Mouse (Mus musculus) 416B (cell line): Measurements from ENCODE around the gene Tcf7.
"Not testable (repeated sequence)": the region's sequence is repeated elsewhere in the genome, so short reads cannot be mapped to it uniquely, and the experiment has no call there.

Experiments used
- DNase-seq: peaks from one replicate; pipeline ENCODE4 v3.0.0; 2011; ENCODE audit warnings: low read depth

The Tcf7 gene

DNA sequence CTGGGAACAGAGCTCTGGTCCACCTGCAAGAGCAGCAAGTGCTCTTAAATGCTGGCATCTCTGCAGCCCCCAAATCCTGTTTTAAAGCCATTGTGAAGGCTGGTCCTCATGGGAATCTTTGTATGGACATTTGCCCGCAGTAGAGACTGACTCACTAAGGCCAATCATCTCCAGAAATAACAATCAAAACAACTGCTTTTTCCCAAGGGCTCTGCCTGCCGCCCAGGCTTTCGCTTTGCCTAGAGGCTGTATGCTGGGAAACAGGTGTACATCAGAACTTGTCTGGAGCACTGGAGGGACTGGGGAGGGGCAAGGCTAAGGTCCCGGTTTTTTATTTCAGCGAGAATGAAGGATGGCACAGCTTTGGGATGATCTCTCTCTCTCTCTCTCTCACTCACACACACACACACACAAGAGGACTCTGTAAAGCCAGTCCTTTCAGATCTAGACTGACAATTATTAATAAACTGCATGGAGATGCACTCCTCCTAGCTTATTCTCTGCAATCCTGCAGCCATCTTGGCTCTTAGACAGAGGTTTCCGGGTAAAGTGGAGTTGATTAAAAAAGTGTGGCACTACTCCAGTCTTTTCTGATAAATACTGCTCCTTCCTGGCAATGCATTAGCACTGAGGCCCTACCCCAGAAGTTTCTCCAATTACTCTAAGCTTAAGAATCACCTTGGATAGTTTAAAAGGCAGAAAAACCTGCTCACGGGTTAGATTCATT is 53.9 kb downstream of the Tcf7 start:
- no peak for DNase-seq

DNA sequence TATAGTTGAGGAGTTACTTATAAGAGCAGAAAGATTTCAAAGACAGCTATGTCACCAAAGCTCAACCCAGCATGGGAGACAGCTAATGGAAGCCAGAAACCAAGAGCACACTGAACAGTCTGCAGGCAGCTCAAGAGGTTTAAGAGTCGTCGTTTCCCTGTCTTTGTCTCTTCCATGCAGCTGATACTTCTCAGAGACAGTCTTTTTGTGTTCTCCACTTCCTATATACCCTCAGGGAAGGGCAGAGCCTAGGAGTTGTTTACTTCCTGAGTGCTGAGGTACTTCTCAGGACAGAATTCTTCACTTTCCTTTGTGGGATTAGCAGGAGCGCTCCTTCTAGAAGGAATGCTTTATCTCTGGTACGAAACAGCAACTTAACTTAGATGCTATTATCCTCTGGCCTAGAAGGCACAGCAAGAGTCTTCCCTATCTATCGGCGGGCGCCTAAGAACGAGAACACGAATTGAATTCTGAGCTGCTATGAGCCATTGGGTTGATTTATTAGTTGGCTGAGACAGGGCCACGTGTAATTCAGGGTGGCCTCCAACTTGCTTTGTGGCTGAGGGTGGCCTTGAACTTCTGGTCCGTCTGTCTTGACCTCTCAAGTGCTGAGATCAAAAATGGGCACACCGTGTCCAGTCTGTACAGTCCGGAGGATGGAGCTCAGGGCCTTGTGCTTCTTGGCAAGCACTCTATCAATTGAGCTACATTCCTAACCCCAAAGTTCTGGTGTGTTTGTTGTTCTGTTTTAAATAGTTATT is 55.2 kb downstream of the Tcf7 start:
- no peak for DNase-seq

DNA sequence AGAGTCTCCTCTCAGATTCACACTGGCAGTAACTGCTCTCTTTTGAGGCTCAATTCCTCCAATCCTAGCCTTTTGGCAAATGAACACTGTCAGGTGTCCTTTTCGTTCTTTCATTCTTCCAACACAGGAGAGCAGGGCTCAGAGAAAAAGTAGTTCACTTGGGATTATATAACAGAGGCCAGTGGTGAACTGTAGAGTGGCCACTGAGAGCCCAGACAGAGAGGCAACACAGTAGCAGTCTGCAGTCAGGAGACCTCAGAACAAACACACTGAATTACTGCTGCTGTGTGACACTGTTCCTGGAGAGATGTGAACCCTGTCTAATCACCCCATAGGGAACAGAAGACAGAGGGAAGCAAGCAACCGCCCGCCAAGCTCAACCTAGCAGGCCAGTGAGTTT is 55.8 kb downstream of the Tcf7 start:
- DNase-seq: no peak

DNA sequence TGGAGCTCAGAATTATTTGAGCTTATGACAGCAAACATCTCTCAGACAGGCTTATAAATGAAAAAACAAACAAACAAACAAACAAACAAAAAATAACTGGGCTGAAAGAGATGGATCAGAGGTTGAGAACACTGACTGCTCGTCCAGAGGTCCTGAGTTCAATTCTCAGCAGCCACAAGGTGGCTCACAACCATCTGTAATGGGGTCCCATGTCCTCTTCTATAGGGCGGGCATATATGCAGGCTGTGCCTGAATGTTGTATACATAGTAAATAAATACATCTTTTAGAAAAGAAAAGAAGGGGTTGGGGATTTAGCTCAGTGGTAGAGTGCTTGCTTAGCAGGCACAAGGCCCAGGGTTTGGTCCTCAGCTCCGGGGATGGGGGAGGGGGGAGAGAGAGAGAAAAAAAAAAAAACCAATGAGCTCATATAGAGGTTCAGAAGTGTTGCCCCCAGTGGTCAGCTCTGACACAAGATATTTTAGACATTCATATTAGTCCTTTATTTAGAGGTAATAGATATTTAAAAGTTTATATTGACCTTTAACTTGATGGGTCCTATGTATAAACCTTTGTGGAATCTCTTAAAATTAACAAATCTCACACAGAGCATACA is 56.7 kb downstream of the Tcf7 start:
- no peak for DNase-seq

DNA sequence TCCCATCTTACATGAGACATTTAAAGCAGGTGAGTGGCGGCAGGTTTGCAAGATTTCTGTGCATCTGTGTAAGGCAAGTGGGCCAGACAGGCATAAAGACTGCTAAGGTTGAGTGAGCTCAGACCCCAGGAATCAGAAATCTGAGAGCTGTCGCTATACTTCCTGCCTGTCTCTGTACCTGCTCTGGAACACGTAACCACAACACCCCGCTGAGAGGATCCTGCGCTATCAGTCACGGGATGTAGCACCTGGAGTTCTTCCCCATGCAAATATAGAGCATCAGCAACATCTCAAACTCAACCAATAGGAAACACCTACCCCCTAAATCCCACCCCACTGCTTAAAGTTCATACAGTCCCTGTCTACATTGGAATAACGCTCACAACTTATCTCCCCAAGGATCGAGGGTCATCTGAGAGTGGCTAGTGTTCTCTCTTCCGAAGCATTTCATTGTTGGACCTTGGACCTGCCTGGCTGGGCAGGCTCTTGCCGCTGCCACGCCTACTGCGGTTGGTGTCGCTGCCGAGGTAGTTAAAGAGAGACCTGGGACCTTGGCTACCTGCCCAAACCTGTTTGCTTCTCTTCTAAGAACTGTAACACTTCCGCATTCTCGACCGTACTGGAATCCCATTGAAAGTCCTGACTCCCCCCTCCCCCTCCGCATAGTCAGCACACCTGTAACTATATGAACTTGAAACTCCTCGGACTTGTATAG is 58.7 kb downstream of the Tcf7 start:
- no peak for DNase-seq

DNA sequence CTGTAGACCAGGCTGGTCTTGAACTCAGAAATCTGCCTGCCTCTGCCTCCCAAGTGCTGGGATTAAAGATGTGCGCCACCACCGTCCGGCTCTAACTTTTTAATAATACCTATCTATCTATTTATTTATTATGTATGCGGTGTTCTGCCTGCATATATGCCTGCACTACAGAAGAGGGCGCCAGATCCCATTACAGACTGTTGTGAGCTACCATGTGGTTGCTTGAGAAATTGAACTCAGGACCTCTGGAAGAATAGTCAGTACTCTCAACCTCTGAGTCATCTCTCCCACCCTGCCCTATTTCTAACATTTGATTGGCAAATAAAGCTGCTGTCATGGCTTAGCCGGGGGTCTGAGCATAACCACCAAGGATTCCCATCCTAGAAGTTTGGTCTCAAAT is 59.9 kb downstream of the Tcf7 start:
- peak; percentile 76 for DNase-seq

DNA sequence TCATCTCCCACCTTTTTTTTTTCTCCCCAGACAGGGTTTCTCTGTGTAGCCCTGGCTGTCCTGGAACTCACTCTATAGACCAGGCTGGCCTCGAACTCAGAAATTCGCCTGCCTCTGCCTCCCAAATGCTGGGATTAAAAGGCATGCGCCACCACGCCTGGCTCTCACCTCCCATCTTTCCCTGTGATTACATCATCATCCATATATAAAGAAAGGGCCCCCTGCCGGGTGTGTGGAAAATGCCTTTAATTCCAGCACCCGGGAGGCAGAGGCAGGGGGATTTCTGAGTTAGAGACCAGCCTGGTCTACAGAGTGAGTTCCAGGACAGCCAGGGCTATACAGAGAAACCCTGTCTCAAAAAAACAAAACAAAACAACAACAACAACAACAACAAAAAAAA is 60.9 kb downstream of the Tcf7 start:
- not testable (repeated sequence) for DNase-seq

DNA sequence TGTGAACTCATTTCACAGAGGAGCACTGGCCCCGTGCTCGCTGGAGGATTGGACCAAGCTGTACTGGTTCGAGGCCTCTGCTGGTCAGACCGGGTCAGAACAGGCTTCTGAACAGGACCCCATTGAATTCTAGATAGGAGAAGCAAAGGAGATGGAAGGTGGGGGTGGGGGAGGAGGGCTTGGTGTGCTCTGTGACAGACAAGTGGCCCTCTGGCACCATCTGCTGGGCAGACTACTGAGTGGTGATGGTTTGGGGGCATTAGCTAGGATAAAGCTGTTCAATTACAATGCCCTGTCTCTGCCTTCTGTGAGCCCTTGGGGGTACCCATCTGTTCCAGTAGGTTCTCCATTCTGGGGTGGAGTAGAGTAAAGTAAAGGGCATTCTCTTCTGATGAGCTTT is 62.5 kb downstream of the Tcf7 start:
- peak; percentile 68 for DNase-seq

DNA sequence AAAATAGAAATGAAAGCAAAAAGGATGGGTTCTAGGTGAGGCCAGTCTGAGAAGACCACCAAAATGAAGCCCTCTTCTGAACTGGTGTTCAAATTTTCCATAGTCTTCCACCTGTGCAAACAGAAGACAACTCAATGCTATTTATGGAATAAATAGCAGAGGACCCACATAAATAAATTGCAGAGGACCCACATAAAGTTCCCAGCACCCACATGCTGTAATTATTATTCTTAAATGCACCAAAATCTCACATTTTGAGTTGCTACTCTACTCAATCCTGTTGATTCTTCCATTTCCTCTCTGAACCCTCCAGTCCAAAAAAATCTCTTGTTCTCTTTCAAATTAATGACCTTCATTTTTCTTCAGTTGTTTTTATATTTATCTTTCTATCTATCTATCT is 68.9 kb downstream of the Tcf7 start, which contains the start of gene Olfr1371:
Gene Olfr1371 (minus strand): TSS at position 101 of the 400 bp plus-strand sequence.
- DNase-seq: no peak
